Mouse (Mus musculus) left cerebral cortex, adult 18-20 months (tissue): ENCODE data around the gene Mrpl42. TPM values are rescaled to one million over a fixed set of nuclear protein-coding genes. Genes with fewer than 3 reads are reported as not detected.
"Not testable (repeated sequence)": the region's sequence is repeated elsewhere in the genome, so short reads cannot be mapped to it uniquely, and the experiment has no call there.

Experiments used
- DNase-seq, 2 experiments: peaks; one replicate each; pipeline ENCODE4 v3.0.0; 2021 to 2022; ENCODE audit warnings: low spot score in 2 of 2, mixed read lengths in 1 of 2
- long read RNA-seq, 2 experiments: library from polyadenylated mRNA; stranded (forward); transcript quantifications; one replicate each; pipeline ENCODE4 v2.0.0; 2021
- total RNA-seq, 2 experiments: library from RNA; stranded (reverse); gene quantifications; 2 replicates each; pipeline ENCODE4 v1.2.3; 2021

Gene Mrpl42
- total RNA-seq: 10 to 100 TPM; 75.6 to 79.6 TPM
- long read RNA-seq, experiment 1, transcript Mrpl42-203 (6 exons, 661 nt): major isoform, 74 of 97 reads
- long read RNA-seq, experiment 1, partial matches to known transcripts: 8 of 97 reads
- long read RNA-seq, experiment 1, other reads (novel, unspliced or antisense): 12 of 97 reads
- long read RNA-seq, experiment 2, transcript Mrpl42-203 (6 exons, 661 nt): major isoform, 55 of 74 reads
- long read RNA-seq, experiment 2, partial matches to known transcripts: 2 of 74 reads
- long read RNA-seq, experiment 2, other reads (novel, unspliced or antisense): 14 of 74 reads

- DNase-seq: peak; percentile 90 to 93
Measured at GRCm38 (mm10) chr10:95501463-95502081, at the start of gene Mrpl42. Mrpl42 (minus strand) TSS chr10:95501940.

GRCm38 (mm10) chr10:95550506-95550905 is 48.8 kb upstream of the Mrpl42 start:
- no peak for DNase-seq

GRCm38 (mm10) chr10:95549080-95549479 is 47.3 kb upstream of the Mrpl42 start:
- not testable (repeated sequence) for DNase-seq

- no peak for DNase-seq
Measured at GRCm38 (mm10) chr10:95548154-95548826, 46.5 kb upstream of the Mrpl42 start.

GRCm38 (mm10) chr10:95546178-95546577 is 44.4 kb upstream of the Mrpl42 start:
- DNase-seq: no peak

GRCm38 (mm10) chr10:95545051-95545450 is 43.3 kb upstream of the Mrpl42 start:
- DNase-seq: no peak

GRCm38 (mm10) chr10:95544651-95545050 is 42.9 kb upstream of the Mrpl42 start:
- DNase-seq: no peak

GRCm38 (mm10) chr10:95544004-95544403 is 42.3 kb upstream of the Mrpl42 start:
- DNase-seq: no peak

GRCm38 (mm10) chr10:95543377-95543776 is 41.6 kb upstream of the Mrpl42 start:
- no peak for DNase-seq

- no peak for DNase-seq
Measured at GRCm38 (mm10) chr10:95542916-95543315, 41.2 kb upstream of the Mrpl42 start.

- DNase-seq: no peak
Measured at GRCm38 (mm10) chr10:95539841-95540240, 38.1 kb upstream of the Mrpl42 start.

GRCm38 (mm10) chr10:95539260-95539659 is 37.5 kb upstream of the Mrpl42 start:
- no peak for DNase-seq

GRCm38 (mm10) chr10:95536222-95536541 is 34.4 kb upstream of the Mrpl42 start:
- no peak for DNase-seq

GRCm38 (mm10) chr10:95535399-95536221 is 33.9 kb upstream of the Mrpl42 start:
- DNase-seq: no peak

- DNase-seq: no peak
Measured at GRCm38 (mm10) chr10:95533382-95533781, 31.6 kb upstream of the Mrpl42 start.

GRCm38 (mm10) chr10:95532916-95533315 is 31.2 kb upstream of the Mrpl42 start:
- no peak for DNase-seq

GRCm38 (mm10) chr10:95530551-95531121 is 28.9 kb upstream of the Mrpl42 start:
- DNase-seq: no peak

GRCm38 (mm10) chr10:95526495-95527122 is 24.9 kb upstream of the Mrpl42 start:
- DNase-seq: no peak

GRCm38 (mm10) chr10:95525871-95526270 is 24.1 kb upstream of the Mrpl42 start:
- DNase-seq: no peak

GRCm38 (mm10) chr10:95525037-95525675 is 23.4 kb upstream of the Mrpl42 start:
- DNase-seq: no peak
